Mouse (Mus musculus): Measurements from ENCODE around the gene Ate1.
"Not testable (repeated sequence)": the region's sequence is repeated elsewhere in the genome, so short reads cannot be mapped to it uniquely, and the experiment has no call there.

Ate1 gene

GRCm38 (mm10) chr7:130520812-130521422, 748 bp upstream of the Ate1 start:
- peak; percentile 27 for DNase-seq

- DNase-seq: peak; percentile 95
Measured at GRCm38 (mm10) chr7:130519096-130520048, 797 bp downstream of the Ate1 start.

- no peak for DNase-seq
Measured at GRCm38 (mm10) chr7:130518213-130519095, 1.7 kb downstream of the Ate1 start.

DNA sequence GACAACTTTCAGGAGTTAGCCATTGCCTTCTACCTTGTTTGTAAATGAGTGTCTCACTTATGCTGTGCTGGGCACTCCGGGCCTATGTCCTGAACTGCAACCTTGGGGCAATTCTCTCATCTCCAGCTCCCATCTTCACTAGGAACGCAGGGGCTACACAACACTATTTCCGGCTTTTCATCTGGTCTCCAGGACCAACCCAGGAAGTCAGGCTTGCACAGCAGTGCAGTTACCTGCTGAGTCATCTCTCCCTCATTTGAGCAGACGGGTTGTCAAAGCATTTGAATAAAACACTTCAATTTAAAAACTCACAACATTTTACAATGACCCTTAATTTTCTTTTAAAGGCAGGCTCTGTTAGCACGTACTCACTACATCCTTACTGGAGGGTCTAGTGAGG, 9.9 kb downstream of the Ate1 start:
- no peak for DNase-seq

DNA sequence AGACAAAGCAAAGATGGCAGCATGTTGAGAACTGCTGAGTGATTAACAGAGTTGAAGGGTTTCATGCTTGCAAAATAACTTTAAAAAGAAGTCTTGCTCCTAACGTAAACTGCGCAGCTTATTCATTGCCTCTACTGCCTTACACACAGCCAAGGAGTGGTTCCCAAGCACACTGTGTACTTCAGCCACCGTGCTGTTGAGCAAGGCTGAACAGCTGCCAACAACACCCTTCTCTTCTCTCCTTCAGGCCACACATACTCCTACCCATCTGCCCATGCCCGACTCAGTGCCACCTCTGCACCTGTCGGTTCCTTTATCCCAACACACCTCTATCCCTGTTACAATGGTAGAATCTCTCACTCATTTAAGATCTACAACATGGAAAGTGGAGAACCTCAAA, 17.2 kb downstream of the Ate1 start:
- no peak for DNase-seq

- DNase-seq: no peak
Measured at GRCm38 (mm10) chr7:130501499-130501898, 18.7 kb downstream of the Ate1 start.

DNA sequence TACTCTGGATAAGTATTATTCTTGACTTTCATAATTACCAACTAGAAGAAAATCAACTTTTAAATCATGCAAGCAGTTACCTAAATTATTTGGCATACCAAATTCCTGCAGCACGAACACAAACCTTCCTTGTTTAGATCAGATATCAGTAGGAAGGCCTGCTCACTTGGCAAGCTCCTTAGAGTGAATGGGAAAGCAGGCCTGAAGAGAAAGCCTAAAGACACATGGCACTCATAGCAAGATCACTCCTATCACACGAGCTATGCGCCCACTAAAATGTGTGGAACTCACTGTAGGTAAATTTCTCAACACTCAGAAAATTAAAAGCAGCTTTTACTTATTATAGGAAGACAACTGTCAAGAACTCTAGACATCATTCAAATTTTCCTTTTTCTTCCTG, 26.8 kb downstream of the Ate1 start:
- no peak for DNase-seq

DNA sequence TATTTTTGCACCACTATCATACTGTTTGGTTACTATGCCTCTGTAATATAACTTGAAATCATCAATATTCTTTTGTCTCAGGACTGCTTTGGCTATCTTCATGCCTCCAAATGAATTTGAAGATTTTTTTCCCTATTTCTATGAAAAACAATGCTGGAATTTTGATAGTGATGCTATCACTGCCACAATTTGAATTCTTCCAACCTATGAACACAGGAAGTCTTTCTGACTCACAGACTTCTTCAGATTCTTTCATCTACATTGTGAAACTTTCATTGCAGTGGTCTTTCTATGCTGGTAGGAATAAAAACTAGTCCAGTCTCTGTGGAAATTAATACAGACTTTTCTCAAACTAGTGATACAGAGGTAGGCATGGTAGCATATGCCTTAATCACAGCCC, 28.1 kb downstream of the Ate1 start:
- DNase-seq: no peak

GRCm38 (mm10) chr7:130479003-130479402, 41.2 kb downstream of the Ate1 start:
- DNase-seq: not testable (repeated sequence)

GRCm38 (mm10) chr7:130475970-130476369, 44.2 kb downstream of the Ate1 start:
- peak; percentile 14 for DNase-seq

GRCm38 (mm10) chr7:130473881-130474280, 46.3 kb downstream of the Ate1 start:
- no peak for DNase-seq

DNA sequence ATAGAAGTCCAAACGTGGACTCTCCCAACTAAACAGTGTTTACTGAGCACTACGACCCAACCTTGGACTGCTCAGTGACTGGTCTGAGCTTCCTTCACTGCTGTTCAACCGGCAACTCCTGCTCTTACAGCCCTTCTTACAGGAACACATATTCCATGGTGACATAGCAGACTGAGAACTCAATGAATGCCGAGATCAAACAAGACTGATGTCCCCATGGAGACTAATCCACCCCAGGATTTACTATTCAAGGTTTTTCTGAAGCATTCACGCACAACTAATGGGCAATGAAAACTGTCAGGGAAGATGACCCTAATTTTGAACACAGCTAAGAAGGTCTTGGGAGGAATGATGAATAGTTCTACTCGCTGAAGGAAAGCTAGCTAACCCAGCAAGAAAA, 47.5 kb downstream of the Ate1 start:
- no peak for DNase-seq

- no peak for DNase-seq
Measured at GRCm38 (mm10) chr7:130471045-130471444, 49.1 kb downstream of the Ate1 start.

- DNase-seq: no peak
Measured at GRCm38 (mm10) chr7:130455587-130456246, 64.5 kb downstream of the Ate1 start.

- no peak for DNase-seq
Measured at GRCm38 (mm10) chr7:130454226-130454625, 65.9 kb downstream of the Ate1 start.

GRCm38 (mm10) chr7:130435776-130436175, 84.4 kb downstream of the Ate1 start:
- DNase-seq: no peak

DNA sequence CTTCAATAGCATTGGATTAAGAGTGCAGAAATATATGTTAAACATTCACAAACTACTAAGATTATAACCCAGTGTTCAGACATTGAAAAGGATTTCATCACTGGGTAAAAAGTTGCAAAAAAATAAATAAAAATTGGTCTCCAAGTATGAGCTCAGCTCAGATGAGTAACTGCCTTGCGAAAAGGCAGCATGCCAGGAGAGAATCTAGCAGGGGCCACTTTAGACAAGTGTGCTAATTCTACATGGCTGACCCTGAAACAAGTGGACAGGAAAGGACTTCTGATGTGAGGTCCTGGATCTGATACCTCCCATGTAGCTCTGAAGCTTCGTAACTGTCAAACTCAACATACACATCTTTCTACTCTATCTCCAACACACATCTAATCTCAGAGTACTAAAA, 88.0 kb downstream of the Ate1 start:
- no peak for DNase-seq

- no peak for DNase-seq
Measured at GRCm38 (mm10) chr7:130426586-130426985, 93.6 kb downstream of the Ate1 start.

GRCm38 (mm10) chr7:130425991-130426390, 94.2 kb downstream of the Ate1 start:
- no peak for DNase-seq

DNA sequence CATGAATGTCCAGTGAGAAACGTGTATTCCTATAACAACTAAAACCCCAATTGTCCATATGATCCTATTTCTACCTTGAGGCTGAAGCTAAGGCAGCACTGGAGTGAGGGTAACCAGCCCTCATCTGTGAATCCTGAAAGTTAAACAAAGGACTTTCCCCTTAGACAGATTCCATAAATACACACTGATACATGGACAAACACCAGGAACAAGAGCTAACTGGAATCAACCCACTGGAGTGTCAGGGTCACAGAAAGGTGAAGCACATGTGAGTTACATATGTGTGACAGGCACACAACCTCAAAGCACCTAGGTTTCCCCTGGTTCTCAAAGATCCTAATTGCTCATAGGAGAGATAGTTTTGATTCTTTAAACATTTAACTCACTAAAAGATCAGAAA, 100.2 kb downstream of the Ate1 start:
- no peak for DNase-seq

GRCm38 (mm10) chr7:130407622-130408021, 112.5 kb downstream of the Ate1 start:
- DNase-seq: no peak

GRCm38 (mm10) chr7:130403346-130403745, 116.8 kb downstream of the Ate1 start:
- no peak for DNase-seq

- no peak for DNase-seq
Measured at GRCm38 (mm10) chr7:130394697-130395096, 125.5 kb downstream of the Ate1 start.

All from liver (tissue).